Mouse (Mus musculus) megakaryocyte, embryonic 14.5 days (primary cell): Measurements from ENCODE around the gene Reck.

ENCODE experiments used
- FLI1 ChIP-seq: IDR thresholded peaks from 2 replicates; pipeline ENCODE4 v1.6.1; 2012; ENCODE audit warnings: low read length, inconsistent platforms, mixed read lengths
- GATA1 ChIP-seq: IDR thresholded peaks from 3 replicates; pipeline ENCODE4 v1.6.1; 2012; ENCODE audit warnings: mixed read lengths, low read length, inconsistent platforms, borderline replicate concordance

- no peak for TF ChIP-seq GATA1
- TF ChIP-seq FLI1 = no peak
These were observed 60.9 kb downstream of the Reck start for GRCm38 (mm10) chr4:43936186-43936585.
